Mouse (Mus musculus): ENCODE measurements around the gene Nrf1.

- TF ChIP-seq CTCF (IDR thresholded peaks at IDR 0.05; ENCODE audit: low read depth) (no peak), EP300 (IDR thresholded peaks at IDR 0.05; ENCODE audit: low read depth) (no peak)
These were observed 147.9 kb downstream of the Nrf1 start for GRCm38 (mm10) chr6:30195656-30196055.

Data from liver, embryonic 14.5 days (tissue).